Mouse (Mus musculus) heart, adult 18-20 months (tissue): ENCODE measurements around the gene Zfp677. TPM values are rescaled to one million over a fixed set of nuclear protein-coding genes. Genes with fewer than 3 reads are reported as not detected.
"Not testable (repeated sequence)": the region's sequence is repeated elsewhere in the genome, so short reads cannot be mapped to it uniquely, and the experiment has no call there.

ENCODE experiments used
- DNase-seq, 2 experiments: peaks; one replicate each; pipeline ENCODE4 v3.0.0; 2021 to 2022; ENCODE audit warnings: mixed read lengths in 1 of 2
- long read RNA-seq, 2 experiments: library from polyadenylated mRNA; stranded (forward); transcript quantifications; one replicate each; pipeline ENCODE4 v2.0.0; 2021
- total RNA-seq, 2 experiments: library from RNA; stranded (reverse); gene quantifications; 2 replicates each; pipeline ENCODE4 v1.2.3; 2021

Zfp677 gene
- 1 to 10 TPM in 1 of 2 experiments, under 1 TPM in 1; 0.79 to 1.3 TPM for total RNA-seq
- long read RNA-seq, experiment 1, partial matches to known transcripts = 0 of 1 reads
- long read RNA-seq, experiment 1, other reads (novel, unspliced or antisense) = 0 of 1 reads
- long read RNA-seq, experiment 2 = 0 reads

DNA sequence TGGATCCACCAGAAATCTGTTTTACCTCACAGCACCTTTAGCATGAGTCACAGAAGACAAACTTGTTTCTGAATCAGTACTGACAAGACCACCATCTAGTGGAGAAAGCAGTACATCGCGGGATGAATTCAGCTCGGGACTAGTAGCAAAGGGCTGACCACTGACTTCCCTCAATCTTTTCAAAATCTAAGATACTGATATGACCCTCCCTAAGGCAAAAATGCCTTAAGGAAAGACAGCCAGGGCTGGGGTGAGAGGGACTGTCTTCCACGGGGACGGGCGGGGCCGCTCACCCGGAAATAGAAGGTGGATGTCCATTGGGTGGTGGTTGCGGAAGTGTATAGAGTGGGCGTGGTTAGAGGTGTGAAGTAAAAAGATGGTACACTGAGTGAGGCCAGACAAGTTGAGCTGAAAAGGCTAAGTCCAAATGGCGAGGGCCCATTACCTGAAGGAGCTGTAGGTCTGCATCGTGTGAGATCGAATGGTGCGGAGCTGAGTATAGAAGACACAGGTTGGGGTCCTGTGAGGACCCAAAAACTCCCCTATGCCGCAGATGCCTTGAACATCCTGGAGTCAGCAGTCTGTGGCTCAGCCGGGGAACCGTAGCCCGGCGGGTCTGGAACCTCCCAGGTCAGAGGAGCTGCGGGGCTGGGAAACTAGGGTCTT lies at the start of gene Zfp677:
TSS of gene Zfp677 (plus strand) at position 358 of the 666 bp plus-strand sequence.
- peak; percentile 74 to 81 for DNase-seq

GRCm38 (mm10) chr17:21368018-21368417 lies 15.5 kb upstream of the Zfp677 start:
- DNase-seq = not testable (repeated sequence)

- peak; percentile 9 to 13 for DNase-seq
Observed at GRCm38 (mm10) chr17:21369925-21370719, 13.4 kb upstream of the Zfp677 start.

- DNase-seq = no peak
Observed at GRCm38 (mm10) chr17:21375311-21375710, 8.2 kb upstream of the Zfp677 start.

GRCm38 (mm10) chr17:21384057-21384411 lies 486 bp downstream of the Zfp677 start:
- peak in 1 of 2 experiments; percentile 23 for DNase-seq

- DNase-seq = peak; percentile 79 to 84
Observed at GRCm38 (mm10) chr17:21422664-21423599, 39.4 kb downstream of the Zfp677 start, which contains the start of gene Zfp54. TSS of gene Zfp54 (plus strand) at chr17:21423227.

GRCm38 (mm10) chr17:21438806-21439400 lies 55.4 kb downstream of the Zfp677 start:
- DNase-seq = not testable (repeated sequence)

Other genes with a start within 250 kb of the Zfp677 start
- gene Vmn1r234, start 157.7 kb upstream of the Zfp677 start, total RNA-seq = not detected
- gene Vmn1r235, start 127.3 kb upstream of the Zfp677 start, total RNA-seq = not detected
- gene Vmn1r236, start 100.8 kb upstream of the Zfp677 start, total RNA-seq = not detected
- gene Vmn1r237, start 71.9 kb upstream of the Zfp677 start, total RNA-seq = not detected
- gene Zfp54, start 39.5 kb downstream of the Zfp677 start, total RNA-seq = under 1 TPM; 0.89 to 0.95 TPM
- 1 to 10 TPM; 5.9 to 6.9 TPM for gene Zfp51, start 66.6 kb downstream of the Zfp677 start, total RNA-seq
- gene Zfp53, start 105.2 kb downstream of the Zfp677 start, total RNA-seq = 1 to 10 TPM; 2.1 to 2.4 TPM
- 1 to 10 TPM; 5.1 to 5.8 TPM for gene Zfp52, start 151.8 kb downstream of the Zfp677 start, total RNA-seq
- gene Zfp948, start 183.3 kb downstream of the Zfp677 start, total RNA-seq = 1 to 10 TPM; 3.2 to 3.5 TPM